Mouse (Mus musculus) brain, embryonic 14.5 days (tissue): ENCODE measurements around the gene Pla2g1b. TPM values are rescaled to one million over a fixed set of nuclear protein-coding genes. Genes with fewer than 3 reads are reported as not detected.
"Not testable (repeated sequence)": the region's sequence is repeated elsewhere in the genome, so short reads cannot be mapped to it uniquely, and the experiment has no call there.

ENCODE experiments used
- DNase-seq: peaks from one replicate; pipeline ENCODE4 v3.0.0-alpha.2; 2011; ENCODE audit warnings: low read depth
- CTCF ChIP-seq: fragments of 200-500 bp; IDR thresholded peaks from 2 replicates; pipeline ENCODE4 v1.5.1; 2012; ENCODE audit warnings: inconsistent platforms, mild to moderate bottlenecking, moderate library complexity, borderline replicate concordance; ENCODE audit not compliant: insufficient read depth, insufficient read length; ENCODE audit errors: extremely low read depth
- POLR2A ChIP-seq: fragments of 200-500 bp; IDR thresholded peaks from 2 replicates; pipeline ENCODE4 v1.6.1; 2012; ENCODE audit warnings: mild to moderate bottlenecking, inconsistent platforms, borderline replicate concordance; ENCODE audit not compliant: poor library complexity, insufficient read depth, insufficient read length, severe bottlenecking; ENCODE audit errors: extremely low read depth
- polyA plus RNA-seq: library from polyadenylated mRNA; depleted of rRNA; stranded (reverse); fragments of >200 nt; gene quantifications from 2 replicates; pipeline ENCODE4 v1.2.3, GENCODE M21; 2012

Gene Pla2g1b
- polyA plus RNA-seq, 1 experiment: not detected

DNA sequence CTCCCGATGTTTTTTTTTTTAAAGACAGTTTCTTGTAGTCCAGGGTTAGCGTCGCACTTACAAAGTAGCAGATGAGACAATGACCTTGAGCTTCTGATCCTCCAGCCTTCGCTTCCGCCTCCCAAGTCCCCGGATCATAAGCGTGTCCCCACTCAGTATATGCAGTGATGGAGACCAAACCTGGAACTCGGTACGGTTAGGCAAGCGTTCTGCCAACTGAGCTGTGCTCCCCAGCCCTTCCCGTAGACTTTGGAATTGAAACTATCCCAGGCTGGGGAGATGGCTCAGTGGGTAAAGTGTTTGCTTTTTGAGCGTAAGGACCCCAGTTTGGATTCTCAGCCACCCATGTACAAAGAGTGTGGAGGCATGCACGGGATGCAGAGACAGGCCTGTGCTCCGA, 47.2 kb downstream of the Pla2g1b start:
- DNase-seq: no peak
- TF ChIP-seq CTCF: no peak
- no peak for TF ChIP-seq POLR2A

GRCm38 (mm10) chr5:115513721-115514120, 47.7 kb downstream of the Pla2g1b start:
- no peak for TF ChIP-seq POLR2A
- TF ChIP-seq CTCF: no peak
- DNase-seq: no peak

- no peak for DNase-seq
- TF ChIP-seq POLR2A (no peak), CTCF (no peak)
These were observed 48.3 kb downstream of the Pla2g1b start for GRCm38 (mm10) chr5:115514346-115514745.

- DNase-seq: peak; percentile 65
- TF ChIP-seq CTCF (no peak), POLR2A (no peak)
These were observed 49.0 kb downstream of the Pla2g1b start for GRCm38 (mm10) chr5:115514896-115515587.

DNA sequence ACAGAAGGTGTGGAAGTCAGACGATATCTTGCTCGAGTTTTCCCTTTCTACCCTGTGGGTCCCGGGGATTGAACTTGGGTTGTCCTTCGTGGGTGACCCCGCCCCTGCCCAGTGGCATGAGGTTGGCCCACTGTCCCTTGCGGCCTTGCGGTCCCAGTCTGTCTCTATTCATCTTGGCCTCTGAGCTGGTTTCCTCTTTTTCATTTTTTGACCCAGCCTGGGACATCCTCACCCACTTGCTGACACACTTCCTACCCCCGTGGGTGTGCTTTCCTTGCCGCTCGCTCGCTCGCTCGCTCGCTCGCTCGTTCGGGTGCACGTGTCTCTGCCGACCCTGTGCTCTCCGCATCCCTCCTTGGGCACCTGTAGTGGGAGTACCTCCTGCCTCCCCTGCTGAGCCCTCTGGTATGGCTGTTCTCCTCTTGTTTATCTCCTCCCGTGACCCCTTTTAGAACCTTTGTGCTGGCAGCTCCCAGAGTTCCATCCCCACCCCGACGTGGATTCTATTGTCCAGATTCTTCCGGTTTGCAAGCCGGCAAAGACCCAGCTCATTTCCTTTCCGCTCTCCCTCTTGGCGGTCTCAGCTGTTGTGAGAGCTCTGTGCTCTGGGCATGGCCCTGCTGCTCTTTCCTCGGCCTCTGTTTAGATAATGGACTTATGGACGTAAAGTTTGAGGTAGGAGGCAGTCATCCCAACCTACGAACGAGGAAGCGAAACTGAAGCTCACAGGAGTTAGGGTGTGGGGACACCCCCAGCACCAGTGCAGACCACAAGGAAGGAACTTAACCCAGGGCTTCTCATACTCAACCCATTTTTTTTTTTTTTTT, 50.2 kb downstream of the Pla2g1b start:
- TF ChIP-seq POLR2A: no peak
- no peak for TF ChIP-seq CTCF
- no peak for DNase-seq

GRCm38 (mm10) chr5:115516908-115517307, 50.8 kb downstream of the Pla2g1b start:
- TF ChIP-seq POLR2A: no peak
- TF ChIP-seq CTCF: no peak
- no peak for DNase-seq

DNA sequence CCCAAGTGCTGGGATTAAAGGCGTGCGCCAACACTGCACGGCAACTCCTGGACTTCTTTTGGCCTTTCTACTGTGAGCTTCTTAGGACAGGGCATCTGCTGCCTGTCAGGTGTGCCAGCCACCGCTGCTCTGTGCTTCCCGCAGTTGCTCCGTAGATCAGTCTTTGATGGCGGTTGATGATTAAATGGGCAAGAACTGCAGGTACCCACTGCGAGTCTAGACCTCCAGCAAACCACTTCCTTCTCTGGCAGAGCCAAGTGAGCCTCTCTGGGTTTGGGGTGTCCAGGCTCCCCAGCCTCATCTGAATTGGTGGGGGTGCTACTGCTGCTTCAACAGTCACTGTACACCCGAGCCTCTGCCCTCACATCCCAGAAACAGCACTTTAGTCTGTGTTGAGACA, 51.4 kb downstream of the Pla2g1b start:
- no peak for DNase-seq
- TF ChIP-seq POLR2A (no peak), CTCF (no peak)

DNA sequence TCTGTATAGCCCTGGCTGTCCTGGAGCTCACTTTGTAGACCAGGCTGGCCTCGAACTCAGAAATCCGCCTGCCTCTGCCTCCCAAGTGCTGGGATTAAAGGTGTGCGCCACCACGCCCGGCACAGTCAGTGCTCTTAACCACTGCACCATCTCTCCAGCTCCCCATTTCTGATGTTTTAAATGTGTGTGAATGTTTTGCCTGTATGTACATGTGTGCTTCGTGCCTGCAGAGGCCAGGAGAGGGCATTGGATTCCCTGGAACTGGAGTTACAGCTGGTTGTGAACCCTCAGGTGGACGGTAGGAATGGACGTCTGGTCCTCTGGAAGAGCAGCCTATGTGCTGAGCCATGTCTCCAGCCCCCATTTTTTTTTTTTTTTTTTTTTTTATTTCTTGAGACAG, 52.2 kb downstream of the Pla2g1b start:
- not testable (repeated sequence) for DNase-seq

GRCm38 (mm10) chr5:115520325-115520869, 54.3 kb downstream of the Pla2g1b start:
- no peak for DNase-seq
- TF ChIP-seq POLR2A (no peak), CTCF (no peak)

GRCm38 (mm10) chr5:115521553-115522461, 55.7 kb downstream of the Pla2g1b start:
- TF ChIP-seq CTCF (no peak), POLR2A (no peak)
- DNase-seq: no peak

GRCm38 (mm10) chr5:115522531-115522930, 56.5 kb downstream of the Pla2g1b start:
- DNase-seq: no peak
- no peak for TF ChIP-seq POLR2A

GRCm38 (mm10) chr5:115522981-115523499, 57.0 kb downstream of the Pla2g1b start:
- TF ChIP-seq CTCF (no peak), POLR2A (no peak)
- DNase-seq: no peak
